Mouse (Mus musculus) gastrocnemius, adult 2 months (tissue): Measurements from ENCODE around the gene Irak3. TPM values are rescaled to one million over a fixed set of nuclear protein-coding genes. Genes with fewer than 3 reads are reported as not detected.

Experiments used
- DNase-seq: peaks from one replicate; pipeline ENCODE4 v3.0.0; 2022
- H3K27ac ChIP-seq: fragments of 200-600 bp; 2 replicates; pipeline ENCODE4 v1.8.1; 2022; ENCODE audit warnings: mild to moderate bottlenecking
- H3K4me3 ChIP-seq: fragments of 200-600 bp; 2 replicates; pipeline ENCODE4 v1.8.1; 2022; ENCODE audit warnings: mild to moderate bottlenecking, moderate library complexity
- CTCF ChIP-seq: fragments of 200-600 bp; IDR thresholded peaks from 2 replicates; pipeline ENCODE4 v1.8.1; 2022; ENCODE audit warnings: antibody characterized with exemption, mild to moderate bottlenecking, moderate library complexity
- intact Hi-C: fragments of 180-260 bp; cut with DNase I; formaldehyde crosslinking; loops from one replicate; pipeline ENCODE4 v1.15.1; 2025
- total RNA-seq, 2 experiments: library from RNA; stranded (reverse); gene quantifications; 2 replicates each; pipeline ENCODE4 v1.2.3; 2021

The Irak3 gene
- total RNA-seq, 2 experiments from 2014 or later: 2.6 to 2.7 TPM

GRCm38 (mm10) chr10:120095716-120096115 is 106.2 kb downstream of the Irak3 start:
- no peak overlapping the region for H3K4me3 ChIP-seq
- no peak for TF ChIP-seq CTCF
- intact Hi-C loops: no loop called here
- no peak for DNase-seq
- no peak overlapping the region for H3K27ac ChIP-seq

- Histone ChIP-seq H3K27ac (no peak overlapping the region), H3K4me3 (no peak overlapping the region)
- intact Hi-C loops: no loop called here
- no peak for DNase-seq
- TF ChIP-seq CTCF: no peak
Measured at GRCm38 (mm10) chr10:120095136-120095535, 106.8 kb downstream of the Irak3 start.

- no peak overlapping the region for H3K4me3 ChIP-seq
- no peak for DNase-seq
- H3K27ac ChIP-seq: no peak overlapping the region
- 0 out of 2 replicates have a peak, but pooled peaks have one; percentile 2 for TF ChIP-seq CTCF
- intact Hi-C loops: no loop called here
Measured at GRCm38 (mm10) chr10:120092548-120092947, 109.4 kb downstream of the Irak3 start.

Other genes starting within 250 kb of the Irak3 start
- gene Helb, start 89.1 kb downstream of the Irak3 start, total RNA-seq: 1 to 10 TPM; 6.6 to 7.1 TPM
- 10 to 100 TPM; 71.5 to 77.2 TPM for gene Tmbim4, start 540 bp downstream of the Irak3 start, total RNA-seq
- 10 to 100 TPM; 17.0 to 17.2 TPM for gene Llph, start 24.9 kb upstream of the Irak3 start, total RNA-seq